Mouse (Mus musculus) frontal cortex, adult (tissue): Measurements from ENCODE around the gene Pmm2.

Experiments
- ATAC-seq: cut with Nextera tagmentation; 2 replicates; pipeline ENCODE4 v1.9.2; 2017; ENCODE audit warnings: mild to moderate bottlenecking, moderate library complexity, mixed read lengths; ENCODE audit not compliant: low TSS enrichment

The Pmm2 gene

DNA sequence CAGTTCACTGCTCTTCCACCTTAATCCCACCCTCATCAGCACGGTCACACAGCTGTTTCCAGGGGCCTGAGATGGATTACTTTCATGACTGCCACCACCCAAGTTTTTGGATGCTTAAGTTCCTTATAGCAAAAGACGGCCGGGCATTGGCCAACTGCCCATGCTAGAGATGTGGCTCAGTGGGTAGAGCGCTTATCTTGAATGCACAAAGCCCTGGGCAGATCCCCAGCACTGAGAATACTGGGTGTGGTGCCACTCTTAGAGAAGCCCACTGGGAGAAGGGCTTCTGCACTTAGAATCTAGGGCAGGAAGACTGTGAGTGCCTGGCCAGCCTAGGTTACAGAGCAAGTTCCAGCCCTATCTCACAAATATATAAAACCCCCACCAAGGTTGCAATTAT is 41.2 kb downstream of the Pmm2 start:
- ATAC-seq, result no peak

DNA sequence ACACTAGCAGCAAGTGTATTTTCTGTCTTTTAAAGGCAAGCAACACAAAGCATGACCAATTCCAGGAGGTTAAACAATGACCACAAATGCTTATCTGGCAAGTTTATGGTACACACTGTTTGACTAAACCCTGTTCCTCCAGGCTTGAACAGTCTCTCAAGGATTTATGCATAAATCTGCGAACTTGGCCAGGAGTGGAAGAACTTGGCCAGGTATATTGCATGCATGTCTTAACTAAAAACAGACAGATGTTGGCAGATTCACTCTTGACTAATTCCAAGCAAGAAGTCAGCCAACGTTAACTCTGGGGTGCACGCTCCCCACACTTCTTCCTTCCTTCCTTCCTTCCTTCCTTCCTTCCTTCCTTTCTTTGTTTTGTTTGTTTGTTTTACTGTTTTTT is 42.3 kb downstream of the Pmm2 start:
- no peak for ATAC-seq

DNA sequence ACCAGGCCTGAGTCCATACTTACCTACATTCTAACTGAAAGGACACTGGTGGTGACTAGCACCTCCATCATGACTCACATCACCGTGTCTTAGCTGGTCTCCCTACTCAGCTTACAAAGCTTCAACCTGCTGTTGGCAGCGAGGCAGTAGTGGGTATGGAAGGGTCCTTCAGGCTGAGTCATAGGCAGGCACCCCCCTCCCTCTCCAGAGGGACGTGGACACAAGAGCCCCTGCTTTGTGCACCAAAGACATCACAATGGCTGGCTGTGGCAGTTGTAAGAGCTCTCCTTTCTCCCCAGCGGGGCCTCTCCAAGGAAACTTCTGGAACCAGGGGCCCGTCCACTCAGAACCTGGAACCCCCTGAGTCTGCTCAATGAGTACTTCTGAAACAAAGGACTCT is 43.0 kb downstream of the Pmm2 start, which contains the start of gene Gm5767:
Gene Gm5767, plus strand, starts transcription at position 301 of the 400 bp plus-strand sequence.
- ATAC-seq, result no peak

DNA sequence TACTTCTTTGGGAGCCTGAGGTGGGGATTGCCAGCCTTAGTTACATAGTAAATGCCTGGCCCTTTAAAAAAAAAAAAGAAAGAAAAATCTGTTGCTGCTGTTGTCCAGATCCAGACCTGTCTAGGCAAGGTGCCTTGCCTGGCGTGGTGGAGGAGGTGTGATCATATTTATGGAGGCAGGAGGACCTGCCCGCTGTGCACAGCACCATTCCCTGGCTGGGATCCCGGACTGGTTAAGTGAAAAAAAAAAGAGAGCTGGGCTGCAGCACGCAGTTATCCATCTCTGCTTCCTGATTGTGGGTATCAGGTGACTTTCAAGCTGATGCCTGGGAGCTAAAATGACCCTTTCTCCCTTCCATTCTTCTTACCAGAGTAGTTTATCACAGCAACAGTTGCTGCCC is 47.6 kb downstream of the Pmm2 start:
- ATAC-seq, result no peak

DNA sequence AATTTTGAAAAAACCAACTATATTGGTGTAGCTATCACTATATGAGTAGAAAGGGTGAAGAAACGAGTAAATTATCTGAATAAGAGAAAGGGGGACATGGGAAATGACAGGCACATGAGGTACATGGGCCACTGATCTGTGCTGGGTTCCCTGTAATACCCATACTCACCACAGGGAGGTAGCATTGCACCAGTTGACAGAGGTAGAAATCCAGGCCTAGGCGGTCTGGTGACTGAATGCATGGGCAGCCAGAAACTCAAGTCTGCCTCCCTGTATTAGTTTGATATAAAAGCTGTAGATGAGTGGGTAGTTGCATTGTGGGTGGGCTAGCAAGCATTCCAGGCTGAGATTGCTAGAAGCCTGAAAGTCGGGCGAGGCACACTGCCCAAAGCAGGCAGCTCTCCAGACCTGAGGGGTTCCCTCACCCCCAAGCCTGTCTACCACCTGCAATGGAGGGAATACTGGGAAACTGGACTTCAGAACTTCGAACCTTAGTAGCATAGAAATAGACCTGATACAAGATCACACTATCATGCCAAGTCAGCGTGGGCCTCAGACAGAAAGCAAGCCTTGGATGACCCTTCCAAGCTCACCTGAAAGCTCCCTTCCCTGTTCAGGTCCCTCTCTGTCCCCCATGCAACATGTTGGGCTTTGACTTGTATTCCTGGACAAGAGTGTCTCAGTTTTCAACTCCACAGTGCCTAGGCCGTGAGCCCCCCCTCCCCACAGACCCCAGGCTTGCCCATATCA is 48.8 kb downstream of the Pmm2 start:
- ATAC-seq, result peak; percentile 56

DNA sequence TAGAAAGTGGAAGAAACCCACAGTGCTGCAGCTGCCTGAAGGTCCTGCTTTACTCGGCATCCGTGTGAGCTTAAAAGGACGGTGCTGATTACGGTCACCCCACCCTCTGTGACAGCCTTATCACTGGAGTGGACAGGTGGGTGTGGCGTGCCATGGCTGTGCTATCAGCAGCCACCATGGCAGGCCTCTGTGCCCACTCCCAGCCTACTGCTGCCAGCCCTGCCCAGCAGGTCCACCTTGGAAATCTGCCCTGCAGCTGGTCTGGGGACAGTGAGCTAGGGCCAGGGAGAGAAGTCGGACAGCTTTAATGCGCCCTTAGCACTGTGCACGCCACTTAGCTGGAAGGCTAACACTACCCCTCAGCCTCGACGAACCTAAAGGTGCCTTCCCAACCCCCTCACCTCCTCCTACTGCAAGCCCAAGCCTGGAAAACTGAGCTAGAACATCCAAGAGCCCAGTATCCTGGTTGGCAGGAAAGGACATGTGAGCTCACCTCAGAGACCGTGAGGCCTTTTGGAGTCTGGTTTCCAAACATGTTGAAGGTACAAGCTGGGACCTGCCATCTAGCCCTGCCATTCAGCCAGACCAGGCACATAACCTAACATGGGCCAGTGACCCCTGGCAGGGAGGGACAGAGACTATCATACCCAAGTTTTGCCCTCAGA is 49.5 kb downstream of the Pmm2 start:
- no peak for ATAC-seq

DNA sequence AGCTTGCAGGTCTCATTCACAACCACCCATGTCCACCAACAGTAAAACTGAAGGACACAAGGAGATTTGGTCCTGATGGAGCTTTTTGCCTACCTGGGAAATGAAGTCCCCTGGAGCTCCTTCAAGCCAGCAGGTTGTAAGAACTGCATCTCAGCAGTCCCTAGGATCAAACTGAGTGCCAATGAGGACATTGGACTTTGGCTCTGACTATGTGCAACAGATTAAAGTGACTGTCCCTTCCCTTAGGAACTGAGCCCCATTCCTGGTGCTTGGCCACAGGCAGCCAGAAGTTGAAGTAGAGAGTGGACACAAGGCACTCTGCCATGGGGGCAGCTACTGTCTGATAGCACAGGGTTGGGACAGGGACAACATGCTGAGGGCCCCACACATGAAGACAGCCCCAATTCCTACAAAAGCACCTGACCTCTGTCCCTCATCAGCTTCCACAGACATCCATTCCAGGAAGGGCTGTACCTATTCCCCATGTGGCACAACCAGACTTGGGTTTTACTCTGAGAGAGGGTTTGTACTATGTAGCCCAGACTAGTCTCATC is 50.2 kb downstream of the Pmm2 start:
- no peak for ATAC-seq

DNA sequence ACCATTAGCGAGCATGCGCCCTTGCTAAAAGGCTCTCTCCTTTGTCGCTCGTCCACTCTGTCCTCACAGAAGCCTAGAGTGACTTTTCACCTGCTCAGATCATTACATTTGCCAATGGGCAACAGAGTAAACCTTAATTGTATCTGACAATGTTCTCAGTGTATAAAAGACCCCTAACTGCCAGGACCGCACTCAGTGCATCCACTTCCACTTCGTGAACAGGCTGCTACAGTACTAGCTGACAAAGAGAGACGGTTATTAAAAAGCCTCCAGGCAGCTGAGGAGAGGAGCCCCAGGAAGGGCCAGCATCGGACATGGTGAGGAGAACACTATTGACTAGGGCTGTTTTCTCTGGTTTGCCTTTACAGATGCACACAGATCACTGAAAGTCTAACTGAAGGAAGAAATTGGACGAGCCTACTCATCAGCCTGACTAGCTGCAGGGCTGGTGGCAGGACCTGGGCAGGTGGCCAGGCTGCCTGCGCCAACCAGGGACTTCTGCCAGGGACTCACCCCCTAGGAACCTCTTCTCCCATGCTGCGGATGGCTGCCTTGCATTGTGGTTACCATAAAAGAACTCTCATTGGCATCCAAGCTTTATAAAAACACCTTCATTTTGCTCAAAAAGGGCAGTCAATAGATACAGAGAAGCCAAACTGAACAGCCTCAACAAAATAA is 52.6 kb downstream of the Pmm2 start:
- ATAC-seq, result no peak

DNA sequence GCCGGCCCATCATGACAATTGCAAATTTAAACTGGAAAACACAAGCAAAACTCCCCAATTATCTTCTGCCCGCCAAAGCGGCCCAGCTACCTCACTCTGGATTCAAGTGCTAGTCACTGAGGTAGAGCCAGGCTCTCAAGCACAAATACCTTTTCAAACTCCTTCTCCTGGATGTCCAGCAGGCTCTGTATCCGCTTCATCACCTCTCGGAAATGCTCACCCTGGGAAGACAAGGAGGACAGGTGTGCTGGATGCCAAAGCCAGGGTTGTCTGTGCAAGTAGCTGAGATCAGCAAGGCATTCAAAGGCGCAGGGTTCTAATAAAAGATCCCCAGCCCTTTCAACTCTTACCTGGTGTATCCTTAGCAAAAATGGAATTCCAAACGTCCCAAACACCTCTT is 53.7 kb downstream of the Pmm2 start:
- no peak for ATAC-seq

DNA sequence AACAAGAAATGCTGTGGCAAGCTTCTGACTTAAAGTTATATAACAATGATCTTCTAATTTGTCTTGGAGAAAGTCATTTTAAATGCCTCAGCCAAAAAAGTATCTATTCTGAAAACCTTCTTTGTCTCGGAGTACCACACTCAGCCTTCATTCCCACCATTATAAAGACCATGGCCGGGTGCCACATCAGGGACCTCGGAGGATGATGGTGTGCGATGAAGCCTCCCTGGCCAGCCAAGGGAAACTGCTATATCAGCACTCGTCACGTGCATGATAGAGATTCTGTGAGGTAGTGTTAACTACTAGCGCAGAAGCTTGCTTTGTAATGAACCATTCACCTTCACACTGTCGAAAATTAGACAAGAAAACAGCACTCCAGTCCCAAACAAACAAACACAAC is 62.1 kb downstream of the Pmm2 start:
- ATAC-seq, result no peak

DNA sequence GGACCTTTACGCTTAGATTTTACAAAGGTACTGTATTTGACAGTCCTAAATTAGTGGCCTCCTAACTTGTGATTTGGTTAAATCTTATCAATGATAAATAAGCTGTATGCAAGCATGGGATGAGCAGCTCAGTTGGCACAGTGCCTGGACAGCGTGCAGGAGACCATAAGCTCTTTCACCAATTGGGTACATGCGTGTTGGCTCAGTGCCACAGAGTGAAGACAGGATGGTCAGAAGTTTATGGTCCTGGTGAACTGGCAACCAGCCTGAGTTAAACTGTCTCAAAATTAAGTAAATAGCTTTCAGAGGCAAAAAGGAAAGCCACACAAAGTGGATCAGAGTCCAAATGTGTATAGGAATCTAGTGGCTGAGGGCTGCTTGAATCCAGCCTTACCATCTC is 63.1 kb downstream of the Pmm2 start:
- ATAC-seq, result no peak

DNA sequence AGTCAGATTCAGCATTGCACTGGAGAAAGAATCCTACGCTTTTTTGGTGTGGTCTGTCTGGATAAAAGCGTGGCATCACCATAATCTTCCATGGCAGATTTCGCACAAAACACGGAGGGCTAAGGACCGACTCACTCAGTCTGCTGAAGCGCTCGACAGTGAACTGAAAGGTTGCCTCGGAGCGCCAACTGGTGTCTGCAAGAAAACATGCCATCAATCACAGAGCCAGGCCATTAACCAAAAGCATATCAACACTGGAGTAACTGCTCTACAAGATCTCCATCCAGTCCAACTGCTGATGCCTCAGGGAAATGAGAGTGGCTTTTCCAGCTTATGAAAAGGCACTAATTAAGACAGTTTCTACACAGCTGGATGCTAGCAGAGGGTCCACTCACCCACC is 74.5 kb downstream of the Pmm2 start:
- ATAC-seq, result no peak
